Mouse (Mus musculus): ENCODE measurements around the gene Nfkbil1.
A peak's percentile ranks its signal among the peaks of the same experiment; 100 is the strongest.

Nfkbil1 gene

GRCm38 (mm10) chr17:35235614-35236389 is at the start of gene Nfkbil1:
Nfkbil1 (minus strand) TSS chr17:35235792.
- peak; percentile 98 for DNase-seq (ENCODE audit: low read depth, low spot score)

DNA sequence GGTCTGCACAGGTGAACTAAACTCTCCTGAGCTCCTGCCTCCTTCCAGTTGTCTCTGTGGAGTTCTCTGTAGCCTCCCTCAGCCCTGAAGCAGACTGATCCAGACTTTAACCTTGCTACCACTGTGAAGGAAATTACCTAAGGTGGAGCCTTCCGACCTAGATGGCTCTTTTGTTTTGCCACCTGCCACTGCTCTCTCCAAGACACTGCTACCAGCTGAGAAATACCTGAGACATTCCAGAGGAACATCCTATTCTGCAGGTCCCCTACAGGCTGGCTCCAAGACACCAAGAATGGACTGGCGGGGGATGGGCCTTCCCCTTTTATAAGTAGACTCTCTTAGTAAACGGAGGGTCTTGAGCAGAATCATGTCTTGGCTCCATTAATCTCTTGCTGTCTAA is 44.7 kb upstream of the Nfkbil1 start:
- DNase-seq (ENCODE audit: low read depth, low spot score): peak; percentile 83

GRCm38 (mm10) chr17:35278957-35279688 is 43.5 kb upstream of the Nfkbil1 start:
- no peak for DNase-seq (ENCODE audit: low read depth, low spot score)

DNA sequence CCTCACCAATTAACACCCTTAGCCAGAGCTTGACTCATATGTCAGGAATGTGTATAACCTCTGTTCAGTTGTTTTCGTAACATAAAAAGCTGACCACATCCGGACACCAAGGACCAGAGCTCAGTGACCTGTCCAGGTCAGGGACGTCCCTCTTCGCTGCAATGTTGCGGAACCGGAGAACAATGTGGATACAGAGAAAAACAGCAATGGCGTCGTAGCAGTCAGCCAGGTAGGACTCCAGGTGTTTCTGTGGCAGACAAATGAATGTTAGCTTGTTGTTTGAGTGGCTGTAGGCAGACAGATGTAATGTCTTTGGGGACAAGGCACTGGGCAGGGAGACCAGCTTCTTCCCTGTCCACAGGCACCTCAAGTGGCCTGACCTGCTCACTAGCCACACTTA is 42.5 kb upstream of the Nfkbil1 start:
- DNase-seq (ENCODE audit: low read depth, low spot score): no peak

GRCm38 (mm10) chr17:35276304-35276864 is 40.8 kb upstream of the Nfkbil1 start:
- DNase-seq (ENCODE audit: low read depth, low spot score): peak; percentile 86

DNA sequence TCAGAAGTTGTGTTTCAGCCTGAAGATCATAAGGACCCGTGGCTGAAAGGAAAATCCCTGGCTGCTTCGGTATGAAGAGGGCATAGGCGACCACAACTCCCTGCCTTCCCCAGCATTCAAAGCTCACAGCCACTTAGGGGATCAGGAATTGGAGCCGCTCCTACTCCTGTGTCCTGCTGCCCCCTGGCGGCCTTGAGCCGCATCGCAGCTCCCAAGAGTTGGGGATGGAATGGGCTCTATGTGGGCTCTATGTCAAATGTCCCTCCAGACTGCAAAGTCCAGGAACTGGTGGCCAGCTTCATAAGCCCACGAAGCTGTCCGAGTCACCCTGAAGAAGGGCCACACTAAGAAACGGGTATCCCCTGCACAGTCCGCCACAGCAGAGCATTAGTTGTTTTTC is 39.2 kb upstream of the Nfkbil1 start:
- peak; percentile 78 for DNase-seq (ENCODE audit: low read depth, low spot score)

GRCm38 (mm10) chr17:35272249-35272648 is 36.7 kb upstream of the Nfkbil1 start:
- no peak for DNase-seq (ENCODE audit: low read depth, low spot score)

DNA sequence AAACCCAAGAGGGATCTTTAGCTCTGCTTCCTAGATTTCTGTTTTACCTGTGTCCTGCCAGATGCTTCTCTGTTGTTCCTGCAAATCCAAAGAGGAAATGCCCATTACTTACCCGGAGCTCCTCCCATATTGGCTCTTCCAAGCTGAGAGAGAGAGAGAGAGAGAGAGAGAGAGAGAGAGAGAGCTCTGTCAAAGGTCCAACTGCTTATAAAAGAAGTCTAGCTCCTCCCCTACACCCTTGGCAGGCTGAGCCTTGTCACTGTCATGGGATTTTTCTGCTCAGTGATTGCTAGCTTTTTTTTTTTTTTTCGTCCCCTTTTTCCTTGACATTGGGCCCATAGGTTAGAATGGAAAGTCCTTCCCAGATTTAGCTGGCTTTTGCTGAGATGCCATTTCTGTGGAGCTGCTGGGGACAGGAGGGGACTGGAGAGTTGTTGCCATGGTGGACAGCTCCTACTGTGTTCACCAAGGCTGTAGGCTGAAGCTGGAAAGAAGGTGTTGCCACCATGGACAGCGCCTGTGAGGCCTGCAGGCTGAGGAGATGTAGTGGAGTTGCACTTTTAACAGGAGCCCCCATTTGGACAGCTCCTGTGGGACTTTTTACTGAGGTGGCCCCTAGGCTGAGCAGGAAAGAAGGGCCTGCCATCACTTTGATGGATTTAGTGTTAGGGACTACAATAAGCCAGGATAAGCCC is 34.2 kb upstream of the Nfkbil1 start:
- DNase-seq (ENCODE audit: low read depth, low spot score): peak; percentile 83

DNA sequence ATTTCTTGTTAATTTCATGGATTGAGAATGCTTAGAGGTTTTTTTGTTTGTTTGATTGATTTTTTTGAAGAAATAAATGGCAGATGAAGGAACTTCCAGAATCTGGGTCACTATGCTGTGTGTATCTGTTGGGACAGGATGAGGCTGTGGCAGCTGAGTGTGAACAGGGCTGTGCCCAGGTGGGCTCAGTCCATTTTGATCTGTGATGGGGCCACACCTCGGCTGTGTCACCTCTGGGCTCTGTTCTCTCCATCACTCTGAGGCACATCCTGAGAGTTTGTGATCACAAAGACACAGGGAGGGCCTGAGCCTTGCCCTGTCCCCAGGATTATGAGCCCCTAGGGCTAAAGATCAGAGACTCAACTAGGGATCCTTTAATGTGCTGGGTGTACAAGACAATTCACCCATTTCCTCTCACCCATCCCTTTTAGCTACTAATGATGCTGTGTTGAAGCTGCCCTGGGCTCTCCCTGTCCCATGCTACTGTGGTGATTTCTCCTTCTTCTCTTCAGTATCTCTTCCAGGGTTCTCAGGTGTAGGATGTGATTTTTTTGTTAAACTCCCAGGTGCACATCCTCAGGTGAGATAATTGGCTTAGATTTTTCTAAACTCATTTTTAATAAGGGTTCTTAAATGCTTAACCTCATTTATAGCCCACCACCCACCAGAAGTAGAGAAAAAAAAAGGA is 32.0 kb upstream of the Nfkbil1 start:
- DNase-seq (ENCODE audit: low read depth, low spot score): no peak

GRCm38 (mm10) chr17:35263523-35263883 is 27.9 kb upstream of the Nfkbil1 start:
- no peak for DNase-seq (ENCODE audit: low read depth, low spot score)

- peak; percentile 91 for DNase-seq (ENCODE audit: low read depth, low spot score)
These were observed 27.3 kb upstream of the Nfkbil1 start, which contains the start of gene H2-D1 for GRCm38 (mm10) chr17:35262664-35263522. H2-D1 (plus strand) TSS chr17:35262730.

GRCm38 (mm10) chr17:35261651-35262050 is 26.1 kb upstream of the Nfkbil1 start:
- DNase-seq (ENCODE audit: low read depth, low spot score): no peak

DNA sequence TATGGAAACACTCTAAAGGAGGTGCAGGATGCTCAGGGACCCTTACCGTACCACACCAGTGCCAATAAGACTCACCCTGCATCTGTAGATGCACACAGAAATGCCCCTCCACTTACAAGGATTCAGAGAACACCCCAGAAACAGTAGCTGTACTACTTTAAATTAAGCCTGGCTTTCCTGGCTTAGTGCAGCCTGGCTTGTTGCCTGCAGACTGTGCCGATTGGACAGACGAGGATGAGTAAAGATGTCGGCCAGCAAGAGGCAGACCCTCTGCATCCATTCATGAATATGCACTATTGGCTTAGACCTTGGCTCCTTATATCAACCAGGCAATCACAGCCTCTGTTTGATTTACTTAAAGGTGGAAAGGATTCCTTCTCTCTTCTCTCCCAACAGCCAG is 24.0 kb upstream of the Nfkbil1 start:
- DNase-seq (ENCODE audit: low read depth, low spot score): no peak

- DNase-seq (ENCODE audit: low read depth, low spot score): no peak
These were observed 23.2 kb upstream of the Nfkbil1 start for GRCm38 (mm10) chr17:35258492-35259478.

GRCm38 (mm10) chr17:35257824-35258491 is 22.4 kb upstream of the Nfkbil1 start:
- DNase-seq (ENCODE audit: low read depth, low spot score): peak; percentile 95

DNA sequence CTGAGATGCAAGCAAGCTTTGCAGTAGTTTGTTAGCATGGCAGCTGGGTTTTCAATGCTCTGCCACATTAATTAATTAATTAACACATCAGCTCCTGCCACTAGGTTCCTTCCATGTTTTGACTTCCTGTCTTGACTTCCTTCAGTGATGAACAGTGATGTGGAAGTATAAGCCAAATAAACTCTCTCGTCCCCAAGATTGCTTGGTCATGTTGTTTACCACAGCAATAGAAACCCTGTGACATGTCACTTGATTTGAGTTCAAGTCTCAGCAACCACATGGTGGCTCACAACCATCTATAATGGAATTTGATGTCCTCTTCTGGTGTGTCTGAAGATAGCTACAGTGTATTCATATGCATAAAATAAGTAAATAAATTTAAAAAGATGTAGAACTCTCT is 21.8 kb upstream of the Nfkbil1 start:
- no peak for DNase-seq (ENCODE audit: low read depth, low spot score)

GRCm38 (mm10) chr17:35255704-35256103 is 20.1 kb upstream of the Nfkbil1 start:
- no peak for DNase-seq (ENCODE audit: low read depth, low spot score)

- no peak for DNase-seq (ENCODE audit: low read depth, low spot score)
These were observed 19.7 kb upstream of the Nfkbil1 start for GRCm38 (mm10) chr17:35255301-35255700.

Data from R1 (cell line).